Mouse (Mus musculus) erythroblast, embryonic 14.5 days (primary cell): ENCODE measurements around the gene Gm21970.

ENCODE experiments used
- GATA1 ChIP-seq: IDR thresholded peaks from 2 replicates; pipeline ENCODE4 v1.6.1; 2012; ENCODE audit warnings: low read length, inconsistent platforms, mixed read lengths
- TAL1 ChIP-seq: IDR thresholded peaks from 3 replicates; pipeline ENCODE4 v1.6.1; 2012; ENCODE audit warnings: low read length, inconsistent platforms, mixed read lengths

- no peak for TF ChIP-seq TAL1
- no peak for TF ChIP-seq GATA1
Measured at GRCm38 (mm10) chr16:91446778-91447511, 55.4 kb downstream of the Gm21970 start.
